ENCODE assay signal across 14 mouse cellular contexts in the genomic region with DNA sequence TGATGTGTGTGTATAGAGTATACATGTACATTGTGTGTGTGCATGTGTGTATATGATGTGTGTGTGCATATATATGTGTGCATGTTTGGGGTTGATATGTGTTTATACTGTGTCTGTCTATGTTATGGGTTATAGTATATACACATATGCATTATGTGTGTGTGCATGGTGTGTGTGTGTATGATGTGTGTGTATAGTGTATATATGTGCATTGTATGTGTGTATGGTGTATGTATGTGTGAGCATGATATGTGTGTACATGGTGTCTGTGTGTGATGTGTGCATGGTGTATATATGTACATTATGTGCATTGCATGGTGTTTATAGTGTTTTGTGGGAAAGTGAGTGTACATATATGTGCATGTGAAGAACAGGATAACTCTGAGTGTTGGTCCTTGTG.
"Had no signal": no experiment of that assay in that cellular context is flagged by ENCODE, and none has a peak within 500 bp of the region (broad histone marks: within the 10 kb centered on the region; RNA-seq: fewer than 3 reads in every experiment).

No protein-coding gene starts in this region.

- H3K4me1 ChIP-seq: midbrain, embryonic 13.5 days; neural tube, embryonic 12.5 days; stomach, embryonic 15.5 days had no signal

- H3K9ac ChIP-seq: lung, embryonic 14.5 days; midbrain, embryonic 13.5 days; neural tube, embryonic 12.5 days; stomach, embryonic 15.5 days had no signal

- H3K4me3 ChIP-seq: megakaryocyte, embryonic 14.5 days; midbrain, embryonic 13.5 days; neural tube, embryonic 12.5 days; stomach, embryonic 15.5 days had no signal

- H3K9me3 ChIP-seq: megakaryocyte, embryonic 14.5 days; midbrain, embryonic 13.5 days; neural tube, embryonic 12.5 days; stomach, embryonic 15.5 days had no signal

- H3K27ac ChIP-seq: midbrain, embryonic 13.5 days; neural tube, embryonic 12.5 days; stomach, embryonic 15.5 days; stomach, postnatal 0 days had no signal

- ATAC-seq: midbrain, embryonic 13.5 days had no signal

- H3K4me2 ChIP-seq: lung, embryonic 14.5 days; midbrain, embryonic 11.5 days; midbrain, embryonic 13.5 days; neural tube, embryonic 12.5 days; stomach, embryonic 15.5 days had no signal

- DNase-seq: lung, adult 18-20 months; lung, embryonic 14.5 days; lung, postnatal 10 days; lung, postnatal 4 days; right cerebral cortex, postnatal 14 days; thymus, adult 2 months; thymus, postnatal 25 days; thymus, postnatal 4 days had no signal

- H3K36me3 ChIP-seq: midbrain, embryonic 13.5 days; neural tube, embryonic 12.5 days; stomach, embryonic 15.5 days had no signal

- H3K27me3 ChIP-seq: megakaryocyte, embryonic 14.5 days; midbrain, embryonic 13.5 days; neural tube, embryonic 12.5 days; stomach, embryonic 15.5 days had no signal
